Mouse (Mus musculus) urinary bladder, postnatal 36 days (tissue): Measurements from ENCODE around the gene Irgm2.
"Not testable (repeated sequence)": the region's sequence is repeated elsewhere in the genome, so short reads cannot be mapped to it uniquely, and the experiment has no call there.

Source experiments
- DNase-seq, 2 experiments: peaks; one replicate each; pipeline ENCODE4 v3.0.0; 2022; ENCODE audit warnings: low spot score in 2 of 2, mixed read lengths in 1 of 2

Irgm2 gene

GRCm38 (mm10) chr11:58199229-58200037 is at the start of gene Irgm2, which contains the start of gene Igtp:
Gene Irgm2 (plus strand): TSS chr11:58199618.
Gene Igtp (plus strand): TSS chr11:58199556.
- peak; percentile 75 to 82 for DNase-seq

- DNase-seq = no peak
Measured at GRCm38 (mm10) chr11:58155458-58155857, 44.0 kb upstream of the Irgm2 start.

GRCm38 (mm10) chr11:58156871-58157270 is 42.5 kb upstream of the Irgm2 start:
- no peak for DNase-seq

- DNase-seq = no peak
Measured at GRCm38 (mm10) chr11:58165072-58165471, 34.3 kb upstream of the Irgm2 start.

GRCm38 (mm10) chr11:58167822-58168166 is 31.6 kb upstream of the Irgm2 start:
- no peak for DNase-seq

- peak; percentile 72 to 81 for DNase-seq
Measured at GRCm38 (mm10) chr11:58168167-58168915, 31.1 kb upstream of the Irgm2 start, which contains the start of gene Gemin5. Gene Gemin5 (minus strand): TSS chr11:58168539.

GRCm38 (mm10) chr11:58169666-58170065 is 29.8 kb upstream of the Irgm2 start:
- no peak for DNase-seq

GRCm38 (mm10) chr11:58171459-58172091 is 27.8 kb upstream of the Irgm2 start, which contains the start of gene Mrpl22:
Gene Mrpl22 (plus strand): TSS chr11:58171661.
- DNase-seq = peak; percentile 92 to 95

- peak; percentile 65 to 68 for DNase-seq
Measured at GRCm38 (mm10) chr11:58179563-58179962, 19.9 kb upstream of the Irgm2 start.

- not testable (repeated sequence) for DNase-seq
Measured at GRCm38 (mm10) chr11:58179986-58180385, 19.4 kb upstream of the Irgm2 start.

GRCm38 (mm10) chr11:58180756-58181155 is 18.7 kb upstream of the Irgm2 start:
- DNase-seq = no peak

GRCm38 (mm10) chr11:58183579-58183978 is 15.8 kb upstream of the Irgm2 start:
- DNase-seq = no peak

- no peak for DNase-seq
Measured at GRCm38 (mm10) chr11:58189675-58190074, 9.7 kb upstream of the Irgm2 start.

GRCm38 (mm10) chr11:58193326-58193725 is 6.1 kb upstream of the Irgm2 start:
- no peak for DNase-seq

GRCm38 (mm10) chr11:58193860-58194520 is 5.4 kb upstream of the Irgm2 start:
- DNase-seq = no peak

- no peak for DNase-seq
Measured at GRCm38 (mm10) chr11:58198663-58199062, 755 bp upstream of the Irgm2 start.

- DNase-seq = no peak
Measured at GRCm38 (mm10) chr11:58200226-58200625, 808 bp downstream of the Irgm2 start.

- DNase-seq = no peak
Measured at GRCm38 (mm10) chr11:58201052-58201451, 1.6 kb downstream of the Irgm2 start.

- DNase-seq = no peak
Measured at GRCm38 (mm10) chr11:58210321-58210886, 11.0 kb downstream of the Irgm2 start.

- DNase-seq = no peak
Measured at GRCm38 (mm10) chr11:58211062-58211681, 11.8 kb downstream of the Irgm2 start.

- DNase-seq = no peak
Measured at GRCm38 (mm10) chr11:58211682-58212067, 12.3 kb downstream of the Irgm2 start.
